Mouse (Mus musculus) liver, embryonic 14.5 days (tissue): Measurements from ENCODE around the gene Ctf2.

ENCODE experiments used
- CTCF ChIP-seq: IDR thresholded peaks from 2 replicates; pipeline ENCODE4 v1.5.1; 2016; ENCODE audit warnings: antibody characterized with exemption, low read depth, control low read depth
- EP300 ChIP-seq: IDR thresholded peaks from 2 replicates; pipeline ENCODE4 v1.6.1; 2016; ENCODE audit warnings: antibody characterized with exemption, low read depth

GRCm38 (mm10) chr7:127751619-127752018 lies 19.7 kb upstream of the Ctf2 start:
- no peak for TF ChIP-seq CTCF
- no peak for TF ChIP-seq EP300
